Mouse (Mus musculus): ENCODE results near the gene Dnase2b.

DNA sequence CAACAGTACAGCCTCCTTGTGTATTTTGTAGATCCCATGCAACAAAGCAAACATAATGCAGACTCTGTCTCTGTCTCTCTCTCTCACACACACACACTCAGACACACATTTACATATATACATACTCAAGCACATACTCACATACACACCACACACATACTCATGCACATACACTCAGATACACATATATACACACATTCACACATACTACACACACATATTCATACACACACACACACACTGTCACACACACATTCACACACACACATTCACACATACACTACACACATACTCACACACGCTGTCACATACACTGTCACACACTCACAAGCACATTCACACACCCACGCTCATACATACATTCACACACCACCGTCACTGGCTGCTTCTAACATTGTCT is 12.9 kb downstream of the Dnase2b start:
- no peak for TF ChIP-seq CTCF (IDR thresholded peaks at IDR 0.05; ENCODE audit: control insufficient read depth, insufficient read depth, insufficient read length)
- TF ChIP-seq MYOD1 (IDR thresholded peaks at IDR 0.05; ENCODE audit: control insufficient read depth, insufficient read length, low read depth) = no peak
- TF ChIP-seq MAX (IDR thresholded peaks at IDR 0.05) = no peak

Data from C2C12 (cell line).